Mouse (Mus musculus) small intestine, adult 2 months (tissue): ENCODE measurements around the gene Sds.

ENCODE experiments used
- CTCF ChIP-seq: fragments of 200-500 bp; IDR thresholded peaks from 2 replicates; pipeline ENCODE4 v1.5.1; 2012; ENCODE audit warnings: low read depth, mild to moderate bottlenecking, control low read depth, inconsistent platforms, low read length, moderate library complexity, mixed read lengths; ENCODE audit not compliant: insufficient replicate concordance, insufficient read length; ENCODE audit errors: extremely low read depth
- POLR2A ChIP-seq: fragments of 200-500 bp; IDR thresholded peaks from 2 replicates; pipeline ENCODE4 v1.6.1; 2012; ENCODE audit warnings: low read depth, mild to moderate bottlenecking, control low read depth, inconsistent platforms, low read length, moderate library complexity

- TF ChIP-seq POLR2A (no peak), CTCF (no peak)
Observed at GRCm38 (mm10) chr5:120524736-120525135, 48.4 kb downstream of the Sds start.
